Mouse (Mus musculus): ENCODE results near the gene Gcfc2.

Gene Gcfc2

DNA sequence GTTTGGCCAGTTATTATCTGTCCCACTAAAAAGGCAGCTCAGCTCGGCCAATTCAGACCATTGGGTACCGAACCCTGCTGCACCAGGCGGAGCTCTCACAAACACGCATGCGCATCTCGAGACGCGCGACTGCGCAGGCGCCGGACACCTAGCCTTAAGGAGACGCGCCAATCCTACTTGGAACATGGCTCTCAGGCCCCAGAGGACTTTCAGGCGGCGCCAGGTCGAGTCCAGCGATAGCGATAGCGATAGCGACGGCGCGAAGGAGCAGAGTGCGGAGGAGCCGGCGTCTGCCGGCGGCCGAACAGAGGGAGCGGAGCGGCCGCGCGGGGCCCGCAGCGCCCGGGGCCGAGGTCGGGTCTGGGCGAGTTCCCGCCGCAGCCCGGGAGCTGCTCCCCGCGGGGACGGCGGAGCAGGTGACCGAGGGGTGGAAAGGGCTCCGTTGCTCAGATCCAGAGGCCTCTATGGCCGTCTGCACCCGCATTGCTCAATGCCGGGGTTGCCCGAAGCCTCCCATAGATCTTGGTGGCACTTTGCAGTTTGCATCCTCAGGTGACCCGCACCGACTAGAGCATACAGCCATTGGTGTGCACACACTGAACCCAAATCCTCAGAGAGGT lies at the start of gene Gcfc2:
Gene Gcfc2, plus strand, starts transcription at position 147 of the 620 bp plus-strand sequence.
- POLR2A ChIA-PET = interaction anchor here in 3 of 4 experiments (0.6 to 1.8 kb wide), 16 partner anchors 9 to 1904 kb away, joined by 3 to 7 read pairs (median 3); no protein-coding TSS in a partner anchor
- CTCF ChIA-PET = interaction anchor here in 2 of 4 experiments (0.9 to 1.4 kb wide), 3 partner anchors 13 to 128 kb away, joined by 3 to 5 read pairs (median 3); no protein-coding TSS in a partner anchor

GRCm38 (mm10) chr6:81895678-81896230 lies 27.7 kb upstream of the Gcfc2 start:
- ChIA-PET CTCF (interaction anchor here in 1 of 4 experiments (0.6 kb wide), 1 partner anchor 1373 kb away, joined by 3 read pairs; no protein-coding TSS in a partner anchor), POLR2A (no interaction called here)

- ChIA-PET CTCF (interaction anchor here in 3 of 4 experiments (0.5 to 1.4 kb wide), 6 partner anchors 10 to 508 kb away, joined by 3 to 5 read pairs (median 4); partner anchors contain the start of gene Gcfc2 (in 2 of the 3)), POLR2A (interaction anchor here in 3 of 4 experiments (0.5 to 1.4 kb wide), 5 partner anchors 13 to 1007 kb away, joined by 3 to 4 read pairs (median 3); partner anchors contain the start of gene Gcfc2 (in 1 of the 3))
Measured at GRCm38 (mm10) chr6:81910302-81910855, 13.1 kb upstream of the Gcfc2 start.

DNA sequence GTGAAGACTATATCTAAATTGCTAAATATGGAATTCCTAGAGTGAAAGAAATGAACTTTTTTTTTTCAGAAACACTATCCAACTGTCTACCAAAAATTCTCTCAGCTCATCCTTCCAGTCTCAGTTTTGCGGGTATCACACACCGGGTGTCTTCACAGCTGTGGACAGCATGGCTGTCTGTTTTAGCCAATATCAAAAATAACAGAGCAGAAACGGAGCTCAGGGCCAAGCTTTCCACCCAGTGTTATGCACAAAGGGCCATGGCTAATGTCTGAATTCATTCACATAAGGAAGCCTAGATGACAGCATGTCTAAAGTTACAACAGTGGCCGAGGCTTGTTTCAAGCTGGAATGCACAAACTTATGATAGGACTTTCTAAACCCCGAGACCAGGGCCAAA lies 12.2 kb upstream of the Gcfc2 start:
- ChIA-PET POLR2A (interaction anchor here in 2 of 4 experiments (0.6 to 1.2 kb wide), 4 partner anchors 10 to 252 kb away, joined by 3 to 4 read pairs (median 3); partner anchors contain the start of gene Gcfc2 (in 2 of the 2)), CTCF (interaction anchor here in 2 of 4 experiments (0.6 to 1.4 kb wide), 4 partner anchors 16 to 1366 kb away, joined by 3 to 9 read pairs (median 4); no protein-coding TSS in a partner anchor)

DNA sequence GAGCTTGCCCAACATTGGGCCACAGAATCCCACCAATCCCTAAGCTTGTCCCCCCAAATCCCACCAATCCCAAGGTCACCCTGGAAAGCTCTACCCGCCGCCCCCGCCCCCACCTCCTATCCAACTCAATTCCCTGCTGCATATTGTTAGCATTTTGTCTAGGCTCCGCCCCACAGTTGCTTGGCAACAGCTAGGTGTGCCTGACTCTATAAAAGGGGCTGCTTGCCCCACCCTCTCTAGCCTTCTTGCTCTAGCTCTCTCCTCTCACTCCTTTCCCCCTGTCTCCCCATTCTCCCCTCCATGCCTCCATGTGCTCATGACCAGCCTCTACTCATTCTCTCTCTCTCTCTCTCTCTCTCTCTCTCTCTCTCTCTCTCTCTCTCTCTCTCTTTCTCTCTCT lies 11.8 kb upstream of the Gcfc2 start:
- POLR2A ChIA-PET = interaction anchor here in 2 of 4 experiments (0.6 to 1.2 kb wide), 4 partner anchors 9 to 252 kb away, joined by 3 to 4 read pairs (median 3); partner anchors contain the start of gene Gcfc2 (in 2 of the 2)
- CTCF ChIA-PET = interaction anchor here in 2 of 4 experiments (0.6 to 1.4 kb wide), 4 partner anchors 15 to 1366 kb away, joined by 3 to 9 read pairs (median 4); no protein-coding TSS in a partner anchor

DNA sequence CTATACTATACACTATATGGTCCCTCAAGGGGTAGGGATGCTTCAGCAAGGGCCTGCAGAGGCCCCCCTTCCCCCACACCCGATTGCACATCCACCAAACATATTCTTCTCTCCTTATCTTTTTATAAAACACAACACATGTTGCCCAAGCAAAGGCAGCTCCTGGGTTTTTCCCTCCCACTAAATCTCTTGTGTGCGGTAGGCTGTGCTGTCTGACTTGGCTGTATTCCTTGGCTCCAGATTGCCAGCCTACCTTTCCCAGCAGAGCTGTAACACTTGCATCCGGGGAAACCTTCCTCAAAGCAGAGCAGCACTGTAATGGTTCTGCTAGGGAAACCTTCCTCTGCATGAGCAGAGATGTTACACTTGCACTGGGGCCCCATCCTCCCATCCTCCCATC lies 11.3 kb upstream of the Gcfc2 start:
- ChIA-PET POLR2A (interaction anchor here in 1 of 4 experiments (0.9 to 1.2 kb wide), 2 partner anchors 9 to 11 kb away, joined by 3 read pairs; partner anchors contain the start of gene Gcfc2), CTCF (interaction anchor here in 2 of 4 experiments (0.7 to 1.4 kb wide), 2 partner anchors 15 to 117 kb away, joined by 5 to 9 read pairs; no protein-coding TSS in a partner anchor)

- ChIA-PET POLR2A (interaction anchor here in 2 of 4 experiments (0.9 to 1.8 kb wide), 10 partner anchors 10 to 340 kb away, joined by 3 to 7 read pairs (median 4); no protein-coding TSS in a partner anchor), CTCF (interaction anchor here in 2 of 4 experiments (1.1 to 1.4 kb wide), 1 partner anchor 14 kb away, joined by 3 to 5 read pairs; no protein-coding TSS in a partner anchor)
Measured at GRCm38 (mm10) chr6:81924304-81924703, 835 bp downstream of the Gcfc2 start.

DNA sequence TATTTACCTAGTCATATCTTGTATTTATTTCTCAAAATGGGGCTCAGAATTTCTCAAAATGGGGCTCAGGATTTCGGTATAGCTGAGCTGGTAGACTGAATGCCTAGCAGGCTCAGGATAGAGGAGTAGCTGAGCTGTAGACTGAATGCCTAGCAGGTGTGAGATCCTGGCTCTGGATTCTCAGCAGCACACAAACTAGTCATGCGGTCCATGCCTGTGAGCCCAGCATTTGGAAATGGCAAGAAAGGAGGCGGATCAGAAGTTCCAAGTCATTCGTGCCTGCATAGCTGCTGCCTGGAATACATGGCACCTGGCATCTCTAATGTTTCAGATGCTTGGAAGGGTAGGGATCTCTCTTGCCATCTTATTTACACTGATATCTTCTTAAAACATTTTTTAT lies 5.9 kb downstream of the Gcfc2 start:
- CTCF ChIA-PET = no interaction called here
- POLR2A ChIA-PET = no interaction called here

GRCm38 (mm10) chr6:81933281-81933680 lies 9.8 kb downstream of the Gcfc2 start:
- CTCF ChIA-PET = no interaction called here
- POLR2A ChIA-PET = interaction anchor here in 1 of 4 experiments (1.2 to 1.6 kb wide), 3 partner anchors 9 to 32 kb away, joined by 3 to 6 read pairs (median 5); partner anchors contain the start of gene Gcfc2

DNA sequence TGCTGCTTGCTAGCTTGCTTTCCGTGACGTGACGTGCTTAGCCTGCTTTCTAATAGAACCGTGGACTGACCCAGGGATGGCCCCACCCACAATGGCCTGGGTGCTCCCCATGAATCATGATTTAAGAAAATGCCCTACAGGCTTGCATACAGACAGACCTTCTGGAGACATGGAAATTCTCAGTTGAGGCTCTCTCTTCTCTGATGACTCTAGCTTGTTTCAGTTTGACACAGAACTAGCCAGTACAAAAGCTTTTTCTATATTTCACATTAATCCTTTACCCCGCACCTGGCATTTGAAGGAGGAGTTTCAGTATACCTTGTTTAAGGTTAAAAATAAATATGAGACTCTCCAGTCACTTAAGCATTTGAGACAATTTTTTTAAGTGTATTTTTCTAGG lies 18.2 kb downstream of the Gcfc2 start:
- ChIA-PET CTCF (no interaction called here), POLR2A (interaction anchor here in 1 of 4 experiments (0.7 to 1.5 kb wide), 6 partner anchors 8 to 18 kb away, joined by 3 to 5 read pairs (median 3); partner anchors contain the start of gene Gcfc2)

GRCm38 (mm10) chr6:81943281-81943680 lies 19.8 kb downstream of the Gcfc2 start:
- ChIA-PET CTCF (interaction anchor here in 1 of 4 experiments (1.2 kb wide), 1 partner anchor 13 kb away, joined by 3 read pairs; no protein-coding TSS in a partner anchor), POLR2A (interaction anchor here in 1 of 4 experiments (0.8 to 1.0 kb wide), 2 partner anchors 16 to 18 kb away, joined by 3 read pairs; no protein-coding TSS in a partner anchor)

- CTCF ChIA-PET = no interaction called here
Measured at GRCm38 (mm10) chr6:81944432-81944831, 21.0 kb downstream of the Gcfc2 start.

DNA sequence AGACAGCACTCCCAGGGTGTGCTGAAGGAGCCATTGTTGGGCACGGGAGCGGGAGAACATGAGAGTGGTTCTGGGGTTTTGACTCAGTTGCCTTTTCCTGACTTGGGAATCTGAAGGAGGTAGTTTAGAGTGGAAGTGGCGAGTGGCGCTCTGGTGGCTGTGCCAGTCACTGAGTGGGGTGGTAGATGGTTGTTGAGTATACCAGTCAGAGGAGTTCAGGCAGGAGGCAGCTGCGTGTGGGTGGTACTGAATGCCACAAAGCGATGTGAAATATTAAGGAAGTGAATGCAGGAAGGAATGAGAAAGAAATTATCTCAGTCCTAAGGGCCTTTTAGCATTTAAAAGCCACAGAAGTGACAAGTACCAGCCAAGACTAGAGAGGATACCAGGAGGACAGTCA lies 23.4 kb downstream of the Gcfc2 start:
- ChIA-PET CTCF (interaction anchor here in 1 of 4 experiments (1.5 kb wide), 1 partner anchor 14 kb away, joined by 4 read pairs; no protein-coding TSS in a partner anchor), POLR2A (no interaction called here)

More at GRCm38 (mm10) chr6:81944432-81944831, 21.0 kb downstream of the Gcfc2 start:
- POLR2A ChIA-PET = interaction anchor here in 2 of 4 experiments (0.8 to 1.4 kb wide), 2 partner anchors 18 kb away, joined by 3 read pairs; no protein-coding TSS in a partner anchor

DNA sequence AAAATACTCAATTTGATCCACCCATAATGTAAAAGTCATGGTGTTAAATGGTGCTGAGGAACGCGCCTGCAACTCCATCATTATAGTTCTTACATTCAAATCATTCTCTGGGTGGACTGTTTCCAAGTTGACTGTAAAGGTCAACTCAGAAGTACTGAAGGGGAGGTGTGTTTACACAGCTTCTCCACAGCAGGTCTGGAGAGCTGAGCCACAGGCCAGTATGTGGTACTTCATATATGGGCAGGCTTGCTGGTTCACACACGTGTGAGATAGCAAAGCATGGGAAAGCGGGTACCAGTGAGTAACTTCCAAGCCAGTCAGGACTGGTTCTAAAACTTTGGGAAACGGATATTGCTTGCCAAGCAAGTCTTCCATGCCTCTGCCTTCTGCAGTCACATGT lies 31.7 kb downstream of the Gcfc2 start:
- CTCF ChIA-PET = no interaction called here
- POLR2A ChIA-PET = interaction anchor here in 1 of 4 experiments (1.4 to 1.6 kb wide), 3 partner anchors 9 to 115 kb away, joined by 3 to 6 read pairs (median 3); no protein-coding TSS in a partner anchor

DNA sequence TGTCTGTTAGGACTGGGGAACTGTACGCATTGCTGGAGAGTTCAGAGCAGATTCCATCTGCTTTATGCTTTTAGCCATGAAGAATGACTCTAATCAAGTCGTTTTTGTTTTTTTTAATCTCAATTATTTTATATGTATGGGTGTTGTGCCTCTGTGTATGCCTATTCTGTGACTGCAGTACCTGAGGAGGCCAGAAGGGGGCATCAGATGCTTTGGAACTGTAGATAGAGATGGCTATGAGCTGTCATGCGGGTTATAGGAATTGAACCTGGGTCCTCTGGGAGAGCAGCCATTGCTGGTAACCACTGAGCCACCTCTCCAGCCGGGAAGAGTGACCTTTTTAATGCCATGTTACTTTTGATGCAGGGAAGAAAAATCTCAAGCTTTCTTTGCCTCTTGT lies 32.9 kb downstream of the Gcfc2 start:
- POLR2A ChIA-PET = interaction anchor here in 2 of 4 experiments (0.6 to 1.1 kb wide), 5 partner anchors 8 to 794 kb away, joined by 3 to 5 read pairs (median 3); partner anchors contain the start of gene Gcfc2 (in 1 of the 2)
- CTCF ChIA-PET = interaction anchor here (0.6 to 1.3 kb wide), 14 partner anchors 8 to 819 kb away, joined by 3 to 7 read pairs (median 3); partner anchors contain the start of gene Gcfc2 (in 1 of the 4)

GRCm38 (mm10) chr6:81957992-81958391 lies 34.5 kb downstream of the Gcfc2 start:
- CTCF ChIA-PET = interaction anchor here in 3 of 4 experiments (0.7 to 1.2 kb wide), 4 partner anchors 18 to 1729 kb away, joined by 3 to 4 read pairs (median 4); no protein-coding TSS in a partner anchor
- POLR2A ChIA-PET = interaction anchor here in 2 of 4 experiments (0.6 to 1.5 kb wide), 8 partner anchors 8 to 1232 kb away, joined by 3 to 7 read pairs (median 4); no protein-coding TSS in a partner anchor

GRCm38 (mm10) chr6:81959866-81960265 lies 36.4 kb downstream of the Gcfc2 start:
- ChIA-PET POLR2A (interaction anchor here in 1 of 4 experiments (0.9 kb wide), 1 partner anchor 10 kb away, joined by 3 read pairs; no protein-coding TSS in a partner anchor), CTCF (interaction anchor here in 3 of 4 experiments (0.6 to 1.5 kb wide), 4 partner anchors 14 to 443 kb away, joined by 3 to 4 read pairs (median 4); partner anchors contain the start of gene Tacr1 (in 1 of the 3))

DNA sequence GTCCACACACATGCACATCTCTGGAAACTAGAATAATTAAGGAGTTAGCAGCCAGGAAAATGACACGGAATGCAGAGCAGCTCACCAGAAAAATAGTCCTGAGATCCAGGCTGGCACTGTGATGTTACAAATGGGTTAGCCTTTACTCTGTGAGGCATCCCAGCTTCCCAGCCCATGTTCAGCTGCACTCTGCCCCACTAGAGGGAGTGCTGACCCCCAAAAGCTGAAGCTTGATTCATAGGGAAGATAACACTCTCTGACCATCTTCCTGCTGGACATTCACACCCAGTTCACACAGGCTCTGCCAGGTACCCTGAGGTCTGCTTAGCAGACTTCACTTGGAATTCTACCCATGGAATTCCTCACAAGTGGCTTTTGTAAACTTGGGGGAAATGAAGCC lies 36.8 kb downstream of the Gcfc2 start:
- ChIA-PET CTCF (interaction anchor here in 3 of 4 experiments (0.6 to 1.5 kb wide), 4 partner anchors 14 to 443 kb away, joined by 3 to 4 read pairs (median 4); partner anchors contain the start of gene Tacr1 (in 1 of the 3)), POLR2A (interaction anchor here in 2 of 4 experiments (0.8 to 1.8 kb wide), 6 partner anchors 11 to 50 kb away, joined by 3 to 7 read pairs (median 3); partner anchors contain the start of gene Gcfc2 (in 1 of the 2))

All from embryonic stem cell, embryonic (primary cell).